In genomic region chr5:72204507-72204906, GRCm38 (mm10) we compare ENCODE assay signal across 11 mouse cellular contexts. TPM values are rescaled to one million over a fixed set of nuclear protein-coding genes. Genes with fewer than 3 reads are reported as not detected.
DNase-seq lines count a peak whose midpoint lies in the region; ATAC-seq lines count a peak whose summit lies in the region.
"Had no signal": no experiment of that assay in that cellular context is flagged by ENCODE, and none has a peak within 500 bp of the region (broad histone marks: within the 10 kb centered on the region; RNA-seq: fewer than 3 reads in every experiment).

No protein-coding gene starts in this region.

- 84% methylated on average over 2 of the region's 2 CpGs for WGBS in limb, embryonic 12.5 days
- WGBS in limb, embryonic 10.5 days = 86% methylated on average over 2 of the region's 2 CpGs
- 80% methylated on average over 2 of the region's 2 CpGs for WGBS in embryonic facial prominence, embryonic 10.5 days
- WGBS in limb, embryonic 13.5 days = 82% methylated on average over 2 of the region's 2 CpGs
- 77% methylated on average over 2 of the region's 2 CpGs for WGBS in neural tube, embryonic 15.5 days
- WGBS in forebrain, embryonic 14.5 days = 78% methylated on average over 2 of the region's 2 CpGs

- H3K27ac ChIP-seq in limb, embryonic 12.5 days = no peak overlapping the region
- no peak overlapping the region for H3K27ac ChIP-seq in limb, embryonic 10.5 days
- H3K27ac ChIP-seq in embryonic facial prominence, embryonic 10.5 days (replicated peaks) = no peak overlapping the region
- H3K27ac ChIP-seq in limb, embryonic 13.5 days = no peak overlapping the region
- no peak overlapping the region for H3K27ac ChIP-seq in neural tube, embryonic 15.5 days (replicated peaks)
- H3K27ac ChIP-seq in forebrain, embryonic 14.5 days (ENCODE audit: low read depth, low read length) = no peak overlapping the region
- H3K27ac ChIP-seq: midbrain, embryonic 12.5 days had no signal

- no peak overlapping the region for H3K9ac ChIP-seq in limb, embryonic 12.5 days (replicated peaks)
- no peak overlapping the region for H3K9ac ChIP-seq in limb, embryonic 13.5 days
- no peak overlapping the region for H3K9ac ChIP-seq in neural tube, embryonic 15.5 days (replicated peaks)
- H3K9ac ChIP-seq in forebrain, embryonic 14.5 days (ENCODE audit: low read length) = no peak overlapping the region
- H3K9ac ChIP-seq: midbrain, embryonic 12.5 days had no signal

- peaks cover 15% of the 10 kb centered on the region for H3K4me1 ChIP-seq in limb, embryonic 12.5 days (replicated peaks)
- peaks cover 23% of the 10 kb centered on the region for H3K4me1 ChIP-seq in limb, embryonic 10.5 days
- H3K4me1 ChIP-seq in embryonic facial prominence, embryonic 10.5 days = peaks cover 27% of the 10 kb centered on the region
- peaks cover 9% of the 10 kb centered on the region for H3K4me1 ChIP-seq in limb, embryonic 13.5 days
- H3K4me1 ChIP-seq in neural tube, embryonic 15.5 days = peaks cover 11% of the 10 kb centered on the region
- peaks cover 4% of the 10 kb centered on the region; the same call in 1 of the 2 replicates for H3K4me1 ChIP-seq in forebrain, embryonic 14.5 days (ENCODE audit: control insufficient read depth, insufficient read depth, low read length)

- H3K36me3 ChIP-seq in limb, embryonic 12.5 days = no peaks in the 10 kb centered on the region
- H3K36me3 ChIP-seq in limb, embryonic 10.5 days = no peaks in the 10 kb centered on the region
- H3K36me3 ChIP-seq in embryonic facial prominence, embryonic 10.5 days (replicated peaks) = no peaks in the 10 kb centered on the region
- H3K36me3 ChIP-seq in limb, embryonic 13.5 days = no peaks in the 10 kb centered on the region
- no peaks in the 10 kb centered on the region for H3K36me3 ChIP-seq in neural tube, embryonic 15.5 days
- H3K36me3 ChIP-seq in forebrain, embryonic 14.5 days (ENCODE audit: control insufficient read depth, insufficient read depth, low read length) = no peaks in the 10 kb centered on the region
- H3K36me3 ChIP-seq: midbrain, embryonic 12.5 days had no signal

- H3K27me3 ChIP-seq in limb, embryonic 12.5 days = no peaks in the 10 kb centered on the region
- no peaks in the 10 kb centered on the region for H3K27me3 ChIP-seq in limb, embryonic 10.5 days (ENCODE audit: low read depth, poor library complexity, severe bottlenecking)
- no peaks in the 10 kb centered on the region for H3K27me3 ChIP-seq in embryonic facial prominence, embryonic 10.5 days (replicated peaks; ENCODE audit: low read depth, poor library complexity, severe bottlenecking)
- H3K27me3 ChIP-seq in limb, embryonic 13.5 days = no peaks in the 10 kb centered on the region
- no peaks in the 10 kb centered on the region; the same call in 1 of the 2 replicates for H3K27me3 ChIP-seq in neural tube, embryonic 15.5 days (replicated peaks)
- H3K27me3 ChIP-seq in forebrain, embryonic 14.5 days (replicated peaks; ENCODE audit: control insufficient read depth, insufficient read depth, low read length) = no peaks in the 10 kb centered on the region

- H3K4me3 ChIP-seq in limb, embryonic 12.5 days (replicated peaks) = peak overlapping the region; percentile 58
- no peak overlapping the region for H3K4me3 ChIP-seq in limb, embryonic 10.5 days
- H3K4me3 ChIP-seq in embryonic facial prominence, embryonic 10.5 days = peak overlapping the region; percentile 70
- H3K4me3 ChIP-seq in limb, embryonic 13.5 days = peak overlapping the region; percentile 66; the same call in 1 of the 2 replicates
- H3K4me3 ChIP-seq in neural tube, embryonic 15.5 days (replicated peaks) = no peak overlapping the region
- H3K4me3 ChIP-seq in forebrain, embryonic 14.5 days (ENCODE audit: low read depth, low read length) = no peak overlapping the region

- peak overlapping the region; percentile 76 for H3K4me2 ChIP-seq in limb, embryonic 12.5 days
- H3K4me2 ChIP-seq in limb, embryonic 13.5 days (replicated peaks) = peak overlapping the region; percentile 83
- H3K4me2 ChIP-seq in neural tube, embryonic 15.5 days = peak overlapping the region; percentile 75
- no peak overlapping the region for H3K4me2 ChIP-seq in forebrain, embryonic 14.5 days (ENCODE audit: low read length)

- no peak for DNase-seq in limb, embryonic 10.5 days (ENCODE audit: low spot score)
- no peak for DNase-seq in embryonic facial prominence, embryonic 10.5 days (ENCODE audit: low spot score)
- DNase-seq in forebrain, embryonic 14.5 days (ENCODE audit: low spot score) = no peak
- no peak for DNase-seq in yolk sac, embryonic 10.5 days (ENCODE audit: low spot score)
- DNase-seq: cerebellum, postnatal 14 days; gastrocnemius, postnatal 25 days; thymus, adult 18-20 months had no signal

- H3K9me3 ChIP-seq in limb, embryonic 12.5 days = no peaks in the 10 kb centered on the region
- H3K9me3 ChIP-seq in limb, embryonic 10.5 days (replicated peaks) = no peaks in the 10 kb centered on the region
- no peaks in the 10 kb centered on the region for H3K9me3 ChIP-seq in embryonic facial prominence, embryonic 10.5 days
- H3K9me3 ChIP-seq in limb, embryonic 13.5 days = no peaks in the 10 kb centered on the region
- no peaks in the 10 kb centered on the region for H3K9me3 ChIP-seq in neural tube, embryonic 15.5 days (replicated peaks)
- no peaks in the 10 kb centered on the region for H3K9me3 ChIP-seq in forebrain, embryonic 14.5 days (replicated peaks; ENCODE audit: control insufficient read depth, low read length)
- H3K9me3 ChIP-seq: midbrain, embryonic 12.5 days had no signal

- no peak for ATAC-seq in limb, embryonic 12.5 days (ENCODE audit: insufficient number of reproducible peaks, insufficient read depth, low FRiP score, low TSS enrichment, low read depth)
- no peak for ATAC-seq in limb, embryonic 13.5 days (ENCODE audit: low FRiP score, low read depth)
- ATAC-seq in neural tube, embryonic 15.5 days (ENCODE audit: low FRiP score) = no peak
- ATAC-seq in forebrain, embryonic 14.5 days = no peak

RNA-seq across cellular contexts. Expression of gene Commd8, which starts 36.5 kb away (rescaled TPM):
- 147 and 157 TPM in 2 replicates for polyA plus RNA-seq in limb, embryonic 12.5 days (2016; fragmentation: Nextera tagmentation; extraction: Ambion mirVana)
- 152 TPM in 2 replicates for polyA plus RNA-seq in limb, embryonic 10.5 days (2016; fragmentation: Nextera tagmentation; extraction: Ambion mirVana)
- 148 and 153 TPM in 2 replicates for polyA plus RNA-seq in embryonic facial prominence, embryonic 10.5 days (2016; fragmentation: Nextera tagmentation; extraction: Ambion mirVana)
- polyA plus RNA-seq in limb, embryonic 13.5 days (2015; fragmentation: Nextera tagmentation; extraction: Ambion mirVana) = 147 and 157 TPM in 2 replicates
- polyA plus RNA-seq in neural tube, embryonic 15.5 days (2015; fragmentation: Nextera tagmentation; extraction: Ambion mirVana) = 142 and 152 TPM in 2 replicates
- polyA plus RNA-seq in forebrain, embryonic 14.5 days (2014; fragmentation: Nextera tagmentation; extraction: Ambion mirVana) = 161 and 178 TPM in 2 replicates

Comparison
In these comparisons a context has a peak if more than half of its experiments do, and no peak if none do; other contexts are left out.
1. H3K4me3 ChIP-seq: peak in limb, embryonic 12.5 days (single experiment), embryonic facial prominence, embryonic 10.5 days (single experiment) and limb, embryonic 13.5 days (single experiment); none in limb, embryonic 10.5 days (single experiment), neural tube, embryonic 15.5 days (single experiment) and forebrain, embryonic 14.5 days (single experiment).